Mouse (Mus musculus) hindbrain, embryonic 11.5 days (tissue): ENCODE results near the gene Zcchc14. TPM values are rescaled to one million over a fixed set of nuclear protein-coding genes. Genes with fewer than 3 reads are reported as not detected.

Source experiments
- ATAC-seq: fragments of 200-750 bp; cut with Nextera tagmentation; 2 replicates; pipeline ENCODE4 v1.8.0; 2017; ENCODE audit warnings: mild to moderate bottlenecking, moderate TSS enrichment, moderate library complexity; ENCODE audit not compliant: low FRiP score
- DNase-seq: peaks from one replicate; pipeline ENCODE4 v3.0.0-alpha.2; 2015; ENCODE audit warnings: low spot score
- H3K27ac ChIP-seq: fragments of 300-500 bp; sonication (generic); 2 replicates; pipeline ENCODE4 v1.5.1; 2014; ENCODE audit warnings: mild to moderate bottlenecking, low read depth, low read length
- H3K27me3 ChIP-seq: fragments of 300-500 bp; sonication (generic); 2 replicates; pipeline ENCODE4 v1.6.1; 2014; ENCODE audit warnings: mild to moderate bottlenecking, low read length, moderate library complexity, mixed read lengths; ENCODE audit not compliant: control insufficient read depth, insufficient read depth
- H3K36me3 ChIP-seq: fragments of 300-500 bp; sonication (generic); 2 replicates; pipeline ENCODE4 v1.6.1; 2014; ENCODE audit warnings: mild to moderate bottlenecking, low read length, moderate library complexity, mixed read lengths; ENCODE audit not compliant: control insufficient read depth, insufficient read depth
- H3K4me1 ChIP-seq: fragments of 300-500 bp; sonication (generic); replicated peaks from 2 replicates; pipeline ENCODE4 v1.6.1; 2014; ENCODE audit warnings: low read length, mixed read lengths; ENCODE audit not compliant: control insufficient read depth, insufficient read depth
- H3K4me2 ChIP-seq: fragments of 300-500 bp; sonication (generic); replicated peaks from 2 replicates; pipeline ENCODE4 v1.6.1; 2014; ENCODE audit warnings: mild to moderate bottlenecking, low read depth, low read length
- H3K4me3 ChIP-seq: fragments of 300-500 bp; sonication (generic); 2 replicates; pipeline ENCODE4 v1.5.1; 2014; ENCODE audit warnings: low read depth, low read length
- H3K9ac ChIP-seq: fragments of 300-500 bp; sonication (generic); 2 replicates; pipeline ENCODE4 v1.6.1; 2014; ENCODE audit warnings: low read depth, low read length
- H3K9me3 ChIP-seq: fragments of 300-500 bp; sonication (generic); 2 replicates; pipeline ENCODE4 v1.6.1; 2016; ENCODE audit warnings: low read length; ENCODE audit not compliant: control insufficient read depth
- WGBS: fragments of 180-500 bp; shearing (Covaris S2); extraction: QIAGEN DNeasy Blood & Tissue Kit; methylation state at CpG from one replicate; pipeline ENCODE4 v1.1.7; 2014; 5-methylcytosine and 5-hydroxymethylcytosine counted together
- polyA plus RNA-seq: library from polyadenylated mRNA; unstranded; fragments of >200 nt; fragmentation: Nextera tagmentation; extraction: Ambion mirVana; gene quantifications from 2 replicates; pipeline ENCODE4 v1.2.1, GENCODE M21; 2014

The Zcchc14 gene
- polyA plus RNA-seq, 1 experiment from 2014 or later, result 30.4 TPM

DNA sequence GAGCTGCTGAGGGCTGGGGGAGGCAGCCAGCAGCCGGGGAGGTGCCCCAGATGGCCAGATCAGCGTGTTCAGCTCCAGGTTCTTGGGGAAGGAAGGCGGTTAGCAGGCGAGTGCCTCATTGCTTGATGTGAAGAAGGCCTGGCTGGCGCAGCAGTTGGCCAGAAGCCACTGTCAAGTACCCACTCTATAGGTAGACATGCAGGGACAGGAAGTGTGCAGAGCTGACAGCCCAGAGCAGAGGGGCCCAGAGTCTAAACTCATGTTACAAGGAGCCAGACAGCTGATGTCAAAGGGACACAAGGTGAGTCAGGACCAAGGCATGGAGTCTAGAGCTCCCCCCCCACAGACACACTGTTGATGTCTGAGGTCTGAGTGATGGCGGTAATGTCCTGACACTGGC, 102.6 kb downstream of the Zcchc14 start:
- DNase-seq, result no peak
- H3K27ac ChIP-seq, result no peak overlapping the region
- no peaks in the 10 kb centered on the region for H3K27me3 ChIP-seq
- no peak for ATAC-seq
- H3K9ac ChIP-seq, result no peak overlapping the region
- no peak overlapping the region for H3K4me2 ChIP-seq
- no peaks in the 10 kb centered on the region for H3K36me3 ChIP-seq
- 90% methylated on average over 6 of the region's 6 CpGs for WGBS
- H3K4me3 ChIP-seq, result no peak overlapping the region
- H3K9me3 ChIP-seq, result no peaks in the 10 kb centered on the region
- H3K4me1 ChIP-seq, result no peaks in the 10 kb centered on the region; the same call in 1 of the 2 replicates

Other genes with a start within 250 kb of the Zcchc14 start
- not detected in 2 replicates for gene 1700018B08Rik, start 108.6 kb downstream of the Zcchc14 start, polyA plus RNA-seq
- gene Fbxo31, start 74.1 kb downstream of the Zcchc14 start, polyA plus RNA-seq, result 12.0 and 13.2 TPM in 2 replicates
- 297 and 307 TPM in 2 replicates for gene Map1lc3b, start 62.5 kb downstream of the Zcchc14 start, polyA plus RNA-seq
- 11.1 and 11.2 TPM in 2 replicates for gene Jph3, start 76.7 kb upstream of the Zcchc14 start, polyA plus RNA-seq
- gene Klhdc4, start 176.7 kb upstream of the Zcchc14 start, polyA plus RNA-seq, result 45.9 and 50.9 TPM in 2 replicates